Mouse (Mus musculus): ENCODE measurements around the gene Smc3. TPM values are rescaled to one million over a fixed set of nuclear protein-coding genes. Genes with fewer than 3 reads are reported as not detected.
"Not testable (repeated sequence)": the region's sequence is repeated elsewhere in the genome, so short reads cannot be mapped to it uniquely, and the experiment has no call there.

Smc3 gene
- polyA plus RNA-seq, 1 experiment: 42.8 TPM

DNA sequence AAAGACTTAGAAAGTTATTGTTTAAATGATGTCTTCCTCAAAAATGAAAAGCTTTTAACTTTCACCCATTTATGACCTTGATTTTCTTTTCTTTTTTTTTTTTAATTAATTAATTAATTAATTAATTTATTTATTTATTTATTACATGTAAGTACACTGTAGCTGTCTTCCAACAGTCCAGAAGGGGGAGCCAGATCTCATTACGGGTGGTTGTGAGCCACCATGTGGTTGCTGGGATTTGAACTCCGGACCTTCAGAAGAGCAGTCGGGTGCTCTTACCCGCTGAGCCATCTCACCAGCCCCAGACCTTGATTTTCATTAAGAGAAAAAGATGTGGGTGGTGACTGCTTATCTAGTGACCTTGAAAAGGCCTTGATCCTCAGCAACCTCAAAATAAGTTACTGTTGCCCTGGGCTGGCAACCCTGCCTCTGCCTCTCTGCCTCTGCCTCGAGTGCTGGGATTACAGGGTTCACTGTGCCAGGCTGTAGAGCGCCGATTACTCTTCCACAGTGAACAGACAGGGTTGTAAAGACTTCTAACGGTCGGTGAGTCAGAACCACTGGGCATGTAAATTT is 43.9 kb downstream of the Smc3 start:
- peak; percentile 20 for DNase-seq (ENCODE audit: low read depth)
- TF ChIP-seq POLR2A (IDR thresholded peaks at IDR 0.05; ENCODE audit: borderline replicate concordance, extremely low read depth, insufficient read depth, insufficient read length, poor library complexity, severe bottlenecking) (no peak), CTCF (IDR thresholded peaks at IDR 0.05; ENCODE audit: borderline replicate concordance, extremely low read depth, insufficient read depth, insufficient read length) (no peak)

DNA sequence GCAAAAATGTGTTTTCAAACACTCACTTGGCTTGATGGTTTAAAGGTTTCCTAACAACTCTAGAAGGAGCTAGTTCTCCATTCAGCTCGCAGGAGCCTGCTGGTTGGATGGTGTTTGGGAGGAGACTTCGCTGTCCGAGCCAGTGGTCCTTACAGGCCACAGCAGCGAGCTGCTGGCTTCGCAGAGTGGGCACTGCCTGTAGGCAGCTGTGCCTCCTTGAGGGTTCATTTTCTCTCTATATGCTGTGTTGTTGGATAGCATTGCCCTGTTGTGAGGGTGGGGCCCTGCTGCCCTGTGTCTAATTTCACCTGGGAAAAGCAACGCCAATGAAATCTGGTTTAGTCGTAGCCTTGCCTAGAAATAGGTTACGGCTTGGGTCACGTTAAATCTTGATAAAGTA is 47.1 kb downstream of the Smc3 start:
- TF ChIP-seq POLR2A (IDR thresholded peaks at IDR 0.05; ENCODE audit: borderline replicate concordance, extremely low read depth, insufficient read depth, insufficient read length, poor library complexity, severe bottlenecking) (no peak), CTCF (IDR thresholded peaks at IDR 0.05; ENCODE audit: borderline replicate concordance, extremely low read depth, insufficient read depth, insufficient read length) (no peak)

DNA sequence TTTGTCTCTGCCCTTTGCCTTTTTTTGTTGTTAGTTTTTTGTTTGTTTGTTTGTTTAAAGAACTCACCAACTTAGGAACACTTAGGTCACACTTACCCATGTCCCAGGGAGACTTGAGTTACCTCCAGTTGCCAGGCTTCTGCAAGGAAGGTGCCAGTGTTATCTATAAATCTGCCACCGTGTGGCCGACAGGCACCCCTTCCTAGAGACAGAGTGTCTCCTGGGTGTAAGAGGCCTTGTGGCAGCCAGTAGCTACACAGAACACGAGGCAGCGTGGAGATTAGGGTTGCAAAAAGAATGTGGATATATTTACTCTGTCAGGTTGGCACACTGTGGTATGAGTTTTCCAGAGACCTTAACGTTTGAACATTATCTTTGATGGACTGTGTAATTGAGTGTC is 47.9 kb downstream of the Smc3 start:
- DNase-seq (ENCODE audit: low read depth): peak; percentile 19
- TF ChIP-seq POLR2A (IDR thresholded peaks at IDR 0.05; ENCODE audit: borderline replicate concordance, extremely low read depth, insufficient read depth, insufficient read length, poor library complexity, severe bottlenecking) (no peak), CTCF (IDR thresholded peaks at IDR 0.05; ENCODE audit: borderline replicate concordance, extremely low read depth, insufficient read depth, insufficient read length) (no peak)

More for the DNA sequence above, 47.1 kb downstream of the Smc3 start:
- DNase-seq (ENCODE audit: low read depth): no peak

DNA sequence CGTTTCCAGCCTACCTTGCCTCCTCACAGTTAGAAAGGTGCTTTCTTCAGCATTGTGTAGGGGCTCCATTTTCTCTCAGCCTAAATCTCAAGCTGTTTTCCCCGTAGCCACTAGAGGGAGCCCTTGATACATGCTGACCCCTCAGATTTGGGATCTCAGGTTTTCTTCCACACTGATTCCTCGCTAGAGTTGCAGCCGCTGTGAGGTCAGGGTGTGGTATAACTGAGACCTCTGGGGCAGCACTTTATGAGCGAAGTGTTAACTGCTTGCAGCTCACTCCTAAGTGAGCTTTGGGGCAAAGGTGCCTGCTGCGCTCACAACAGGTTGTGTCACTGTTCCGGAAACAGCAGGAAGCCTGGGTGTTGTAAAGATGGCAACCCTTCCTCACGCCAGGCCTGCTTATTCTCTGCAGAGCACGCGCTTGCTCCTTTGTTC is 48.6 kb downstream of the Smc3 start:
- DNase-seq (ENCODE audit: low read depth): peak; percentile 86
- peak; percentile 92 for TF ChIP-seq CTCF (IDR thresholded peaks at IDR 0.05; ENCODE audit: borderline replicate concordance, extremely low read depth, insufficient read depth, insufficient read length)
- no peak for TF ChIP-seq POLR2A (IDR thresholded peaks at IDR 0.05; ENCODE audit: borderline replicate concordance, extremely low read depth, insufficient read depth, insufficient read length, poor library complexity, severe bottlenecking)

DNA sequence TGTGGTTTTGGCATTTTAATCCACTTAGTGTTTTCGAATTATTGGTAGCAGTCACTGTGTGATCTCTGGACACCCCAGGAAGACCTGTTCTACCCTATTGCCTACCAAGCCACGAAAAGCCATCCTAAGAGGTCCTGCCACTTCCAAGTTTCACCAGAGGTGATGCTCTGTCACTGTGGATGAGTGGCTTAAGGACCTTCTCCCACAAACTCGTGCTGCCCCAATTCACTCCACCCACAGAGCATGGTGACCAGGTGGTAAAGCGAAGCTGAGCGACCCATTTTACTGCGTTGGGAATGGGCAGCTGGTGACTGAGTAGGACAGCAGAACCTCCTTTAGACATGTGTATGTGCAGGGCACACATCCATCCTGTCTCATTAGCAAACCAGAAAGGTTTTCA is 49.2 kb downstream of the Smc3 start:
- peak; percentile 33; the same call in 1 of the 2 replicates for TF ChIP-seq CTCF (IDR thresholded peaks at IDR 0.05; ENCODE audit: borderline replicate concordance, extremely low read depth, insufficient read depth, insufficient read length)
- TF ChIP-seq POLR2A (IDR thresholded peaks at IDR 0.05; ENCODE audit: borderline replicate concordance, extremely low read depth, insufficient read depth, insufficient read length, poor library complexity, severe bottlenecking): no peak
- peak; percentile 34 for DNase-seq (ENCODE audit: low read depth)

DNA sequence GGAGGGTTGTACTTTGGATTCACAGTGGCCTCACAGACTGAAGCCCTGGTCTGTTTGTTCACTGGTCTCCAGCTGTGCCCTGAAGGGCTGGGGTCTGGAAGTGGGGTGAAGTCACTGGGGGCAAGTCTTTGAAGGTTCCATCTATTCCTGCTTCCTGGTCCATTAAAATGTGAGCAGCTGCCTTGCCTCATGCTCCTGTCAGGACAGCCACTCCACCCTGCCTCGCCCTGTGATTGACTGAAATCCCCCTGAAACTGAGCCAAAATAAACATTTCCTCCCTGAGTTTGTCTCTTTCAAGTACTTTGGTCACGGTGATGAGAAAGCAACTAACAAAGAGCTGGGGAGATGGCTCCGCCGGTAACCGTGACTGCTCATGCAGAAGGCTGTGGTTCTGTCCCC is 49.6 kb downstream of the Smc3 start:
- TF ChIP-seq CTCF (IDR thresholded peaks at IDR 0.05; ENCODE audit: borderline replicate concordance, extremely low read depth, insufficient read depth, insufficient read length) (no peak), POLR2A (IDR thresholded peaks at IDR 0.05; ENCODE audit: borderline replicate concordance, extremely low read depth, insufficient read depth, insufficient read length, poor library complexity, severe bottlenecking) (no peak)
- peak; percentile 37 for DNase-seq (ENCODE audit: low read depth)

DNA sequence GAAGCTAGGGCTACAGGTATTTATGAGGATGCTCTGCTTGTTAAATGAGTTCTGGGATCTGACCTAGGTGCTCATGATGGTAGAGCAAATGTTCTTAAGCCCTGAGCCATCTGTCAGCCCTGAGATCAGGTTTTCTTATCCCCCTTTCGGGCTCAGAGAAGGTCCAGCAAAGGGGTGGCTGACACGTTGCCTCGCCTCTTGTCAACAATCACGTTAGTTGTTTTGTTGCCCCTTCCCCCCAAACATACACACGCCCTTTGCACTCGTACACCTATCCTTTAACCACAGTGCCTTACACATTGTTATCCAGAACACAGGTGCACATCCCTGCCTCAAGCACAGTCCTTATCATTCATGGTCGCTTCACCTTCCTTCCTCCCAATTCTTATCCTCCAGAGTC is 50.7 kb downstream of the Smc3 start:
- no peak for DNase-seq (ENCODE audit: low read depth)
- TF ChIP-seq CTCF (IDR thresholded peaks at IDR 0.05; ENCODE audit: borderline replicate concordance, extremely low read depth, insufficient read depth, insufficient read length) (no peak), POLR2A (IDR thresholded peaks at IDR 0.05; ENCODE audit: borderline replicate concordance, extremely low read depth, insufficient read depth, insufficient read length, poor library complexity, severe bottlenecking) (no peak)

DNA sequence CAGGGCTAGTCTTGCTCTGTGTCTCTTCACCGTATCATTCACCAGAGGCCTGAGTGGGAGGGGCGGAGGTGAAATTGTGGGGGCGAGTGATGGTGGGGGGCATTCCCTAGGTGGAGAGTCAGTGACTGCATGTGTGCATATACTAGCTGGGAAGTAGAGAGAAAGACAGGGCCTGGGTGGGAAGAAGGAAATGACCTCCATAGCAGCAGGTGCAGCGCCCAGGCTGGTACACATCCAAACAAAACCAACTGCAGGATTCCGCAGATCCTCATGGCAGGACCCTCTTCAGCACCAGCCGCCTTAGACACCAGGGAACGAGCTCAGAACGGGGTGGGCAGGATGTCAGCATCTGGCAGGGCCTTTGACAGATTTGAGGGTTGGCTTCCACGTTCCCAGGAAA is 52.1 kb downstream of the Smc3 start:
- no peak for DNase-seq (ENCODE audit: low read depth)
- TF ChIP-seq POLR2A (IDR thresholded peaks at IDR 0.05; ENCODE audit: borderline replicate concordance, extremely low read depth, insufficient read depth, insufficient read length, poor library complexity, severe bottlenecking) (no peak), CTCF (IDR thresholded peaks at IDR 0.05; ENCODE audit: borderline replicate concordance, extremely low read depth, insufficient read depth, insufficient read length) (no peak)

DNA sequence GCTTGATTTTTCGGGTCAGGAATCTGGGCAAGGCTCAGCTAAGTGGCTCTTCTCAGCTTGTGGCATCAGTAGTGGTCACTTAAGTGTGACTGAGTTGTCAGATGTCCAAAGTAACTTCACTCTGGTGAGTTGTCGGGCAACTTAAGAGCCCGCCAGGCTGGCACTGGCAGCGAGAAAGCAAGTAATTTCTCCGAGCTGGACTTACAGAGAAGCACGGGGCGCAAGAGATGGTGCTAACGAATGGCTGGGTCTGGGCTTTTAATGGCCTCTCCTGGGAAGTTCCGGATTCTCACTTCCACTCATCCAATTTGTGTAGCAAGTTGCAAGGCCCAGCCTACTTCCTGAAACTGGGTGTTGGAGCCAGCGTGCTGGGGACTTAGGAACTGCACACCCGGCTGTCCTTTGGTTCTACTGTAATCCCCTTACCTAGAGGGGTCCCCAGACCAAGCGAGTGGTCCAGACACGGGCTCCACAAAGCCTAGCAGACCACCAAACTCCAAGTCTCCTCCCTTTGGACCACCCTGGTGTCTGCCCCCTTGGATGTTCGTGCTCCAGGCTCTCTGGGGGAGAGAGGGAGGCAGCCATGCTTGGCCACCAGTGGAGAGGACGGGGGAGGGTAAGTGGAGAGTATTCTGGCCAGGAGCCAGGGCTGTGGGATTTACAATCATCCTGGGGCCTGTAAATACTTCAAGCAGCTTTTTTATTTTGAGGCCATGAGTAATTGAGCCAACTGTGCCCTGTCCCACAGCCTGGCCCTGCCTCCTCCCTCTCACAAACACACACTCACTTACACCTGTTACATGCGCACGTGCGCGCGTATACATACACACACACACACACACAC is 53.6 kb downstream of the Smc3 start:
- peak; percentile 77 for DNase-seq (ENCODE audit: low read depth)

DNA sequence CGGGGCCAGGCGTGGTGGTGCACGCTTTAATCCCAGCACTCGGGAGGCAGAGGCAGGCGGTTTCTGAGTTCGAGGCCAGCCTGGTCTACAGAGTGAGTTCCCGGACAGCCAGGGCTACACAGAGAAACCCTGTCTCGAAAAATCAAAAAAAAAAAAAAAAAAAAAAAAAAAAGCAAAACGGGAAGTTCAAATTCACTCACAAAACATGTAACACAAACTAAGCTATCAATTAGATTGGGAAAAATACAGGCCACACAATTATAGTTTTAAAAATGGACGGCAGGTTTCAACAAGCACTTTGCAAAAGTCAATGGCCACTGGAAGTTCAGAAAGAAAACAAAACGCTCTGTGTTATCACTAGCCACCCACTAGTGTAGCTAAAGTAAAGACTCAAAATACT is 56.2 kb downstream of the Smc3 start:
- DNase-seq (ENCODE audit: low read depth): not testable (repeated sequence)

More for the DNA sequence above, 53.6 kb downstream of the Smc3 start:
- TF ChIP-seq POLR2A (IDR thresholded peaks at IDR 0.05; ENCODE audit: borderline replicate concordance, extremely low read depth, insufficient read depth, insufficient read length, poor library complexity, severe bottlenecking): no peak
- TF ChIP-seq CTCF (IDR thresholded peaks at IDR 0.05; ENCODE audit: borderline replicate concordance, extremely low read depth, insufficient read depth, insufficient read length): no peak

DNA sequence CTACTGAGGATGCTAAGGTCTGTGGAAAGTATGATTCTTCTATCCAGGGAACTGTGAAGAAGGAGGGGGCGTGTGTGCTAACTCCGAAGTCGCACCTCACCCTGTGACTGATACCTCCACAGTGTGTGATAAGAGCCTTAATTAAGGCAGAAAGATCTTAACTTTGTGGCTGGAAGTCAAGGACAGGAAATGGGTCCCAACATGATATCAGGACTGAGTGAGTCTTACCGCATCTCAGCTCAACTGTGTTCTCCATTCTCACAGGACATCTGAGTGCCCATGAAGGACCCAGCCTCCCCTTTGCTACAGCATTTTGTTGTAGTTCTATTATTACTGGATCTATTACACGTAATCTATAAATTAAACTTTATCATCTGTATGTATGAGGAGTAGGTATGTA is 57.2 kb downstream of the Smc3 start:
- no peak for DNase-seq (ENCODE audit: low read depth)

More for the DNA sequence above, 57.2 kb downstream of the Smc3 start:
- TF ChIP-seq POLR2A (IDR thresholded peaks at IDR 0.05; ENCODE audit: borderline replicate concordance, extremely low read depth, insufficient read depth, insufficient read length, poor library complexity, severe bottlenecking) (no peak), CTCF (IDR thresholded peaks at IDR 0.05; ENCODE audit: borderline replicate concordance, extremely low read depth, insufficient read depth, insufficient read length) (no peak)
